19 mouse cellular contexts compared by ENCODE assay signal in the genomic region with DNA sequence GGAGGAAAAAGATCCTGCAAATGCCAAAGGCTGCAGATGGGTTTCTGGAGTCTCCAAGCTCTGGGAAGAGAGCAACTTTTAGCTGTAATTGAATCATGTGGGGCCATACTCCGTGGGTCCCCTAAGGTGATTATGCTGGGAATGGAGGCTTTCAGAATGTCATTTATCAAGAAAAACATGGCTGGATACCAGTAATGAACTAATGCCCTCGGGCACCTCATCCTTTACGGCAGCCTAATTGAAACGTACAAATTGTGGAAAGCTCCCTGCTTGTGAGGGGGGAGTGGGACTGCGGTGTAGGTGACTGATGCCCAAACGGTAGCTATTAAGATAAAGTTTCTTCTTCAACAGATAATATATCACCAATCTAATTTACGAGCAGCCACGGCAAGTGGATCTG.
DNase-seq lines count a peak whose midpoint lies in the region; ATAC-seq and TF ChIP-seq lines count a peak whose summit lies in the region.
"Had no signal": no experiment of that assay in that cellular context is flagged by ENCODE, and none has a peak within 500 bp of the region (broad histone marks: within the 10 kb centered on the region; RNA-seq: fewer than 3 reads in every experiment).

No protein-coding gene starts in this region.

- no peak overlapping the region for H3K4me2 ChIP-seq in midbrain, embryonic 13.5 days (replicated peaks)
- H3K4me2 ChIP-seq in midbrain, embryonic 11.5 days, result no peak overlapping the region
- H3K4me2 ChIP-seq: forebrain, embryonic 12.5 days; liver, embryonic 15.5 days; neural tube, embryonic 13.5 days; stomach, embryonic 15.5 days had no signal

- no peak for TF ChIP-seq CTCF in brain, embryonic 14.5 days (IDR thresholded peaks at IDR 0.05; ENCODE audit: borderline replicate concordance, extremely low read depth, insufficient read depth, insufficient read length)

- no peak for DNase-seq in midbrain, embryonic 11.5 days (ENCODE audit: low spot score, missing footprints)
- peak; percentile 58 for DNase-seq in brain, embryonic 14.5 days (ENCODE audit: low read depth)
- DNase-seq in forelimb bud, embryonic 11.5 days (ENCODE audit: low read depth, low spot score), result peak; percentile 63
- peak; percentile 58 for DNase-seq in limb, embryonic 10.5 days (ENCODE audit: low spot score)
- no peak for DNase-seq in Muller cell, postnatal 12 days (ENCODE audit: inconsistent ontology term)
- no peak for DNase-seq in thymus, postnatal 14 days
- DNase-seq: adrenal gland, adult 8-10 months; cerebellum, adult 9-11 months; gastrocnemius, postnatal 10 days; heart, adult 18-20 months; kidney, adult 11 months; right cerebral cortex, postnatal 25 days; thymus, adult 2 months had no signal

- TF ChIP-seq POLR2A in brain, embryonic 14.5 days (IDR thresholded peaks at IDR 0.05; ENCODE audit: borderline replicate concordance, extremely low read depth, insufficient read depth, insufficient read length, poor library complexity, severe bottlenecking), result no peak

- no peaks in the 10 kb centered on the region for H3K9me3 ChIP-seq in midbrain, embryonic 13.5 days
- H3K9me3 ChIP-seq in midbrain, embryonic 11.5 days (ENCODE audit: control insufficient read depth, low read length), result no peaks in the 10 kb centered on the region
- no peaks in the 10 kb centered on the region for H3K9me3 ChIP-seq in limb, embryonic 10.5 days (replicated peaks)
- H3K9me3 ChIP-seq: forebrain, embryonic 12.5 days; liver, embryonic 15.5 days; neural tube, embryonic 13.5 days; stomach, embryonic 15.5 days had no signal

- H3K9ac ChIP-seq in midbrain, embryonic 13.5 days (replicated peaks), result no peak overlapping the region
- no peak overlapping the region for H3K9ac ChIP-seq in midbrain, embryonic 11.5 days (ENCODE audit: low read length)
- H3K9ac ChIP-seq: forebrain, embryonic 12.5 days; liver, embryonic 15.5 days; neural tube, embryonic 13.5 days; stomach, embryonic 15.5 days had no signal

- 68% methylated on average over 8 of the region's 8 CpGs for WGBS in midbrain, embryonic 13.5 days
- WGBS in midbrain, embryonic 11.5 days, result 88% methylated on average over 8 of the region's 8 CpGs
- 22% methylated on average over 8 of the region's 8 CpGs for WGBS in limb, embryonic 10.5 days

- no peaks in the 10 kb centered on the region for H3K27me3 ChIP-seq in midbrain, embryonic 13.5 days
- no peaks in the 10 kb centered on the region for H3K27me3 ChIP-seq in midbrain, embryonic 11.5 days (ENCODE audit: control insufficient read depth, insufficient read depth, low read length)
- peaks cover 3% of the 10 kb centered on the region; the same call in 1 of the 2 replicates for H3K27me3 ChIP-seq in limb, embryonic 10.5 days (ENCODE audit: low read depth, poor library complexity, severe bottlenecking)
- H3K27me3 ChIP-seq: forebrain, embryonic 12.5 days; liver, embryonic 15.5 days; neural tube, embryonic 13.5 days; stomach, embryonic 15.5 days had no signal

- H3K4me3 ChIP-seq in midbrain, embryonic 13.5 days (replicated peaks), result no peak overlapping the region
- H3K4me3 ChIP-seq in midbrain, embryonic 11.5 days (ENCODE audit: low read depth, low read length), result no peak overlapping the region
- H3K4me3 ChIP-seq in limb, embryonic 10.5 days, result no peak overlapping the region
- H3K4me3 ChIP-seq: forebrain, embryonic 12.5 days; liver, embryonic 15.5 days; neural tube, embryonic 13.5 days; stomach, embryonic 15.5 days had no signal

- peaks cover 4% of the 10 kb centered on the region; the same call in 1 of the 2 replicates for H3K4me1 ChIP-seq in midbrain, embryonic 13.5 days (replicated peaks)
- no peaks in the 10 kb centered on the region for H3K4me1 ChIP-seq in midbrain, embryonic 11.5 days (ENCODE audit: control insufficient read depth, insufficient read depth, low read length)
- peaks cover 35% of the 10 kb centered on the region for H3K4me1 ChIP-seq in limb, embryonic 10.5 days
- H3K4me1 ChIP-seq: forebrain, embryonic 12.5 days had no signal

- 0 out of 2 replicates have a peak, but pooled peaks have one; percentile 30 for ATAC-seq in midbrain, embryonic 13.5 days
- no peak for ATAC-seq in midbrain, embryonic 11.5 days (ENCODE audit: low FRiP score)

- no peak overlapping the region for H3K27ac ChIP-seq in midbrain, embryonic 13.5 days
- H3K27ac ChIP-seq in midbrain, embryonic 11.5 days (ENCODE audit: low read depth, low read length), result no peak overlapping the region
- no peak overlapping the region for H3K27ac ChIP-seq in limb, embryonic 10.5 days
- H3K27ac ChIP-seq: forebrain, embryonic 12.5 days; liver, embryonic 15.5 days; macrophage; neural tube, embryonic 13.5 days; stomach, embryonic 15.5 days had no signal

- no peaks in the 10 kb centered on the region for H3K36me3 ChIP-seq in midbrain, embryonic 13.5 days
- no peaks in the 10 kb centered on the region for H3K36me3 ChIP-seq in midbrain, embryonic 11.5 days (ENCODE audit: control insufficient read depth, insufficient read depth, low read length)
- H3K36me3 ChIP-seq in limb, embryonic 10.5 days, result no peaks in the 10 kb centered on the region
- H3K36me3 ChIP-seq: forebrain, embryonic 12.5 days; liver, embryonic 15.5 days; neural tube, embryonic 13.5 days; stomach, embryonic 15.5 days had no signal

Comparison
In these comparisons a context has a peak if more than half of its experiments do, and no peak if none do; other contexts are left out.
1. DNase-seq: peak in brain, embryonic 14.5 days (single experiment), forelimb bud, embryonic 11.5 days (single experiment) and limb, embryonic 10.5 days (single experiment); none in midbrain, embryonic 11.5 days (single experiment), Muller cell, postnatal 12 days (single experiment) and thymus, postnatal 14 days (single experiment).